Comparison of ENCODE assay signal across 25 mouse cellular contexts in genomic region chr5:119815247-119815646, GRCm38 (mm10). TPM values are rescaled to one million over a fixed set of nuclear protein-coding genes. Genes with fewer than 3 reads are reported as not detected.
DNase-seq lines count a peak whose midpoint lies in the region; TF ChIP-seq lines count a peak whose summit lies in the region.
"Had no signal": no experiment of that assay in that cellular context is flagged by ENCODE, and none has a peak within 500 bp of the region (broad histone marks: within the 10 kb centered on the region; RNA-seq: fewer than 3 reads in every experiment).

No protein-coding gene starts in this region.

- TF ChIP-seq POLR2A in heart, adult 2 months (IDR thresholded peaks at IDR 0.05; ENCODE audit: insufficient read depth, low read depth, low read length): no peak
- TF ChIP-seq POLR2A in ES-Bruce4 (IDR thresholded peaks at IDR 0.05; ENCODE audit: insufficient read depth, low read length): no peak

- peak; percentile 44 for TF ChIP-seq CTCF in heart, adult 2 months (IDR thresholded peaks at IDR 0.05)
- TF ChIP-seq CTCF in left cerebral cortex, adult 2 months (IDR thresholded peaks at IDR 0.05): peak; percentile 11
- TF ChIP-seq CTCF in ES-Bruce4 (IDR thresholded peaks at IDR 0.05; ENCODE audit: low read depth, low read length): peak; percentile 20

- H3K9me3 ChIP-seq in ES-Bruce4 (replicated peaks; ENCODE audit: control insufficient read depth, insufficient read depth, low read length, poor library complexity, severe bottlenecking): no peaks in the 10 kb centered on the region
- H3K9me3 ChIP-seq: heart, embryonic 10.5 days; hindbrain, embryonic 10.5 days had no signal

- no peak overlapping the region for H3K9ac ChIP-seq in heart, adult 2 months (ENCODE audit: low read depth, low read length)
- no peak overlapping the region for H3K9ac ChIP-seq in ES-Bruce4 (ENCODE audit: low read depth, poor library complexity, severe bottlenecking)
- H3K9ac ChIP-seq: forebrain, postnatal 0 days; liver, embryonic 14.5 days had no signal

- H3K79me2 ChIP-seq in heart, adult 2 months (replicated peaks; ENCODE audit: control insufficient read depth, insufficient read depth, low read length): no peaks in the 10 kb centered on the region

- 0 out of 2 replicates have a peak, but pooled peaks cover 2% of the 10 kb centered on the region for H3K27me3 ChIP-seq in heart, adult 2 months (ENCODE audit: control insufficient read depth, insufficient read depth, low read length)
- no peaks in the 10 kb centered on the region for H3K27me3 ChIP-seq in ES-Bruce4 (ENCODE audit: control insufficient read depth, insufficient read depth, low read length, poor library complexity, severe bottlenecking)

- 78% methylated on average over 1 of the region's 1 CpGs for WGBS in heart, adult 2 months

- no peak for DNase-seq in heart, adult 2 months
- no peak for DNase-seq in heart, postnatal 4 days
- DNase-seq in left cerebral cortex, adult 2 months (ENCODE audit: extremely low spot score in 1 of 2, low spot score in 2 of 2): no peak
- DNase-seq in left cerebral cortex, adult 8-10 months (ENCODE audit: low spot score in 2 of 2): no peak
- DNase-seq in ZHBTc4 (ENCODE audit: low read depth, low spot score): peak; percentile 46
- DNase-seq in retina, embryonic 14.5 days (ENCODE audit: low spot score): no peak
- DNase-seq in layer of hippocampus, adult 9-10 months (ENCODE audit: low spot score): no peak
- DNase-seq: cerebellum, adult 18-20 months; cerebellum, postnatal 14 days; forebrain, postnatal 0 days; kidney, postnatal 10 days; right cerebral cortex, postnatal 4 days; thymus, postnatal 25 days had no signal

- intact Hi-C loops in heart, adult 2 months (cut with DNase I): no loop called here
- intact Hi-C loops in left cerebral cortex, adult 2 months (cut with DNase I): no loop called here

- H3K27ac ChIP-seq in heart, adult 2 months: no peak overlapping the region
- no peak overlapping the region for H3K27ac ChIP-seq in left cerebral cortex, adult 2 months
- H3K27ac ChIP-seq in ES-Bruce4 (ENCODE audit: insufficient read depth, low read length): no peak overlapping the region
- H3K27ac ChIP-seq: heart, embryonic 10.5 days; hindbrain, embryonic 10.5 days; liver, embryonic 14.5 days had no signal

- H3K4me3 ChIP-seq in heart, adult 2 months: no peak overlapping the region
- H3K4me3 ChIP-seq in left cerebral cortex, adult 2 months: no peak overlapping the region
- no peak overlapping the region for H3K4me3 ChIP-seq in ES-Bruce4 (ENCODE audit: low read depth, low read length)
- H3K4me3 ChIP-seq: heart, embryonic 10.5 days; hindbrain, embryonic 10.5 days had no signal

- no peaks in the 10 kb centered on the region for H3K4me1 ChIP-seq in heart, adult 2 months (ENCODE audit: control insufficient read depth, insufficient read depth, low read length)
- no peaks in the 10 kb centered on the region for H3K4me1 ChIP-seq in ES-Bruce4 (ENCODE audit: control insufficient read depth, insufficient read depth, low read length)
- H3K4me1 ChIP-seq: hindbrain, embryonic 10.5 days had no signal

- no peaks in the 10 kb centered on the region for H3K36me3 ChIP-seq in heart, adult 2 months (ENCODE audit: control insufficient read depth, insufficient read depth, low read length)
- no peaks in the 10 kb centered on the region for H3K36me3 ChIP-seq in ES-Bruce4 (ENCODE audit: control insufficient read depth, insufficient read depth, low read length, poor library complexity, severe bottlenecking)
- H3K36me3 ChIP-seq: hindbrain, embryonic 10.5 days had no signal

- TF ChIP-seq EP300 in heart, adult 2 months (IDR thresholded peaks at IDR 0.05; ENCODE audit: insufficient read depth, low read depth, low read length): no peak
- TF ChIP-seq EP300 in ES-Bruce4 (IDR thresholded peaks at IDR 0.05; ENCODE audit: insufficient read depth, low read depth, low read length): no peak

RNA-seq across cellular contexts. Expression of gene Tbx5, which starts 17.2 kb away (rescaled TPM):
- total RNA-seq in heart, adult 2 months (2021): 10 to 100 TPM; 22.6 to 36.9 TPM
- 26.5 and 27.0 TPM in 2 replicates for polyA plus RNA-seq in heart, adult 2 months (2012; rRNA removed)
- total RNA-seq in heart, postnatal 4 days (2021): 10 to 100 TPM; 36.3 to 36.6 TPM
- total RNA-seq in left cerebral cortex, adult 2 months (2021): not detected
- total RNA-seq in left cerebral cortex, adult 8-10 months (2022): not detected
- not detected in 2 replicates for polyA plus RNA-seq in ES-Bruce4 (2011; ENCODE audit: insufficient read depth, insufficient read length, low read depth, missing spikeins)
- total RNA-seq: left cerebral cortex, postnatal 36 days; megakaryocyte progenitor cell, adult 5-6 weeks; monocyte, adult 5-6 weeks; neutrophil, adult 5-6 weeks had no signal
- polyA plus RNA-seq: CD4-positive, CD25-positive, alpha-beta regulatory T cell, adult 4 months; forebrain, embryonic 11.5 days; forebrain, postnatal 0 days; hindbrain, embryonic 10.5 days; intestine, embryonic 16.5 days; midbrain, embryonic 11.5 days had no signal

Comparison
In these comparisons a context has a peak if more than half of its experiments do, and no peak if none do; other contexts are left out.
1. RNA of gene Tbx5, which starts 17.2 kb away (total RNA-seq): 22.6 to 36.9 TPM in heart, adult 2 months and 36.3 to 36.6 TPM in heart, postnatal 4 days; not detected in left cerebral cortex, adult 2 months and not detected in left cerebral cortex, adult 8-10 months; every median in the first group is over 10 times any median in the second.
2. Peak in every context shown above with its lines, with median percentiles within 50 percentile points of each other: CTCF ChIP-seq.